Mouse (Mus musculus) MEL (cell line): ENCODE data around the gene Sipa1l1. TPM values are rescaled to one million over a fixed set of nuclear protein-coding genes. Genes with fewer than 3 reads are reported as not detected.

Source experiments
- DNase-seq: peaks from one replicate; pipeline ENCODE4 v3.0.0; 2011; ENCODE audit warnings: low read depth, low spot score
- H3K27ac ChIP-seq: 2 replicates; pipeline ENCODE4 v1.5.1; 2012; ENCODE audit warnings: low read depth, mild to moderate bottlenecking, control low read depth, low read length, moderate library complexity; ENCODE audit not compliant: control insufficient read depth
- H3K27me3 ChIP-seq, 2 experiments: fragments of 150-350 bp in 1 of 2; sonication (generic) in 1 of 2; 2 replicates each; pipeline ENCODE4 v1.6.1; 2012; ENCODE audit warnings: low read length in 2 of 2, mild to moderate bottlenecking in 2 of 2, improper control_type of control experiment in 1 of 2, moderate library complexity in 1 of 2; ENCODE audit not compliant: insufficient read depth in 2 of 2, control insufficient read depth in 1 of 2
- H3K36me3 ChIP-seq, 2 experiments: 2 replicates each; pipeline ENCODE4 v1.6.1; 2012 to 2014; ENCODE audit warnings: low read length in 2 of 2, improper control_type of control experiment in 1 of 2, inconsistent platforms in 1 of 2, mild to moderate bottlenecking in 1 of 2; ENCODE audit not compliant: insufficient read depth in 2 of 2, control insufficient read depth in 1 of 2
- H3K4me1 ChIP-seq, 2 experiments: fragments of 150-350 bp in 1 of 2; sonication (generic) in 1 of 2; 2 replicates each; pipeline ENCODE4 v1.6.1; 2012; ENCODE audit warnings: low read length in 2 of 2, improper control_type of control experiment in 1 of 2, mild to moderate bottlenecking in 1 of 2; ENCODE audit not compliant: insufficient read depth in 2 of 2, control insufficient read depth in 1 of 2
- H3K4me3 ChIP-seq, 2 experiments: fragments of 150-350 bp in 1 of 2; sonication (generic) in 1 of 2; 2 replicates each; pipeline ENCODE4 v1.5.1; 2012; ENCODE audit warnings: low read depth in 2 of 2, low read length in 2 of 2, mild to moderate bottlenecking in 2 of 2, moderate library complexity in 2 of 2, control low read depth in 1 of 2, improper control_type of control experiment in 1 of 2; ENCODE audit not compliant: control insufficient read depth in 1 of 2, insufficient read depth in 1 of 2
- H3K79me2 ChIP-seq: 2 replicates; pipeline ENCODE4 v1.6.1; 2012; ENCODE audit warnings: mild to moderate bottlenecking, low read length, moderate library complexity; ENCODE audit not compliant: control insufficient read depth, poor library complexity, insufficient read depth
- H3K9ac ChIP-seq: 2 replicates; pipeline ENCODE4 v1.6.1; 2012; ENCODE audit warnings: low read depth, mild to moderate bottlenecking, control low read depth, low read length, moderate library complexity; ENCODE audit not compliant: control insufficient read depth, poor library complexity, severe bottlenecking
- H3K9me3 ChIP-seq: fragments of 150-350 bp; sonication (generic); replicated peaks from 2 replicates; pipeline ENCODE4 v1.6.1; 2012; ENCODE audit warnings: mild to moderate bottlenecking, low read length, improper control_type of control experiment, moderate library complexity; ENCODE audit not compliant: insufficient read depth
- CHD1 ChIP-seq: IDR thresholded peaks from 2 replicates; pipeline ENCODE4 v1.6.1; 2012; ENCODE audit warnings: low read depth, mild to moderate bottlenecking, inconsistent platforms, low read length, improper control_type of control experiment
- CHD2 ChIP-seq: IDR thresholded peaks from 2 replicates; pipeline ENCODE4 v1.6.1; 2011; ENCODE audit warnings: low read length, improper control_type of control experiment
- E2F4 ChIP-seq: IDR thresholded peaks from 2 replicates; pipeline ENCODE4 v1.6.1; 2011; ENCODE audit warnings: low read depth, low read length, improper control_type of control experiment, borderline replicate concordance
- ETS1 ChIP-seq: IDR thresholded peaks from 2 replicates; pipeline ENCODE4 v1.6.1; 2012; ENCODE audit warnings: low read depth, mild to moderate bottlenecking, inconsistent platforms, low read length, improper control_type of control experiment, moderate library complexity
- GABPA ChIP-seq: IDR thresholded peaks from 2 replicates; pipeline ENCODE4 v1.6.1; 2012; ENCODE audit warnings: low read depth, mild to moderate bottlenecking, inconsistent platforms, low read length, improper control_type of control experiment, moderate library complexity
- JUND ChIP-seq: IDR thresholded peaks from 2 replicates; pipeline ENCODE4 v1.6.1; 2011; ENCODE audit warnings: low read depth, mild to moderate bottlenecking, improper control_type of control experiment, low read length
- MAFK ChIP-seq: IDR thresholded peaks from 2 replicates; pipeline ENCODE4 v1.6.1; 2011; ENCODE audit warnings: low read depth, mild to moderate bottlenecking, low read length, improper control_type of control experiment, borderline replicate concordance
- MAX ChIP-seq: IDR thresholded peaks from 2 replicates; pipeline ENCODE4 v1.6.1; 2011; ENCODE audit warnings: low read length, improper control_type of control experiment
- MEF2A ChIP-seq: IDR thresholded peaks from 2 replicates; pipeline ENCODE4 v1.6.1; 2014; ENCODE audit warnings: low read depth, mild to moderate bottlenecking, inconsistent platforms, low read length, improper control_type of control experiment; ENCODE audit not compliant: poor library complexity, insufficient replicate concordance, severe bottlenecking; ENCODE audit errors: extremely low read depth
- MXI1 ChIP-seq: IDR thresholded peaks from 2 replicates; pipeline ENCODE4 v1.6.1; 2011; ENCODE audit warnings: mild to moderate bottlenecking, low read depth, low read length, improper control_type of control experiment
- MYC ChIP-seq: IDR thresholded peaks from 2 replicates; pipeline ENCODE4 v1.6.1; 2011; ENCODE audit warnings: low read depth, mild to moderate bottlenecking, low read length, improper control_type of control experiment, moderate library complexity
- NELFE ChIP-seq: IDR thresholded peaks from 2 replicates; pipeline ENCODE4 v1.6.1; 2011; ENCODE audit warnings: low read depth, low read length, improper control_type of control experiment
- POLR2A ChIP-seq, 2 experiments: IDR thresholded peaks; 2 replicates each; pipeline ENCODE4 v1.6.1; 2011 to 2012; ENCODE audit warnings: low read length in 2 of 2, mild to moderate bottlenecking in 2 of 2, control low read depth in 1 of 2, improper control_type of control experiment in 1 of 2, low read depth in 1 of 2, moderate library complexity in 1 of 2; ENCODE audit not compliant: control insufficient read depth in 1 of 2, insufficient read depth in 1 of 2, poor library complexity in 1 of 2
- SMC3 ChIP-seq: IDR thresholded peaks from 2 replicates; pipeline ENCODE4 v1.6.1; 2011; ENCODE audit warnings: low read depth, low read length, improper control_type of control experiment
- TBP ChIP-seq: IDR thresholded peaks from 2 replicates; pipeline ENCODE4 v1.8.0; 2011; ENCODE audit warnings: low read depth, low read length, improper control_type of control experiment
- UBTF ChIP-seq: IDR thresholded peaks from 2 replicates; pipeline ENCODE4 v1.6.1; 2012; ENCODE audit warnings: low read depth, mild to moderate bottlenecking, inconsistent platforms, low read length, improper control_type of control experiment, moderate library complexity, borderline replicate concordance; ENCODE audit not compliant: insufficient read depth
- USF1 ChIP-seq: IDR thresholded peaks from 2 replicates; pipeline ENCODE4 v1.6.1; 2014; ENCODE audit warnings: low read depth, mild to moderate bottlenecking, inconsistent platforms, low read length, improper control_type of control experiment, moderate library complexity
- ZKSCAN1 ChIP-seq: IDR thresholded peaks from 2 replicates; pipeline ENCODE4 v1.6.1; 2012; ENCODE audit warnings: low read depth, mild to moderate bottlenecking, inconsistent platforms, low read length, improper control_type of control experiment, moderate library complexity
- ZNF384 ChIP-seq: IDR thresholded peaks from 2 replicates; pipeline ENCODE4 v1.6.1; 2012; ENCODE audit warnings: low read depth, mild to moderate bottlenecking, inconsistent platforms, low read length, improper control_type of control experiment
- polyA plus RNA-seq, 2 experiments: library from polyadenylated mRNA; stranded (reverse) in 1 of 2; unstranded in 1 of 2; fragments of >175 nt in 1 of 2; fragments of >200 nt in 1 of 2; gene quantifications; 2 replicates each; pipeline versions ENCODE4 v1.2.1 to v1.2.4; 2012; ENCODE audit warnings: low replicate concordance in 2 of 2, low read depth in 1 of 2; ENCODE audit not compliant: insufficient read length in 2 of 2, insufficient read depth in 1 of 2, missing spikeins in 1 of 2
- total RNA-seq: library from RNA; depleted of rRNA; stranded (reverse); fragments of 300-350 nt; gene quantifications from 2 replicates; pipeline ENCODE4 v1.2.3, GENCODE M21; 2012

Sipa1l1 gene
- total and polyA plus RNA-seq, 3 experiments, result 18.1 to 42.7 (median 19.3) TPM

DNA sequence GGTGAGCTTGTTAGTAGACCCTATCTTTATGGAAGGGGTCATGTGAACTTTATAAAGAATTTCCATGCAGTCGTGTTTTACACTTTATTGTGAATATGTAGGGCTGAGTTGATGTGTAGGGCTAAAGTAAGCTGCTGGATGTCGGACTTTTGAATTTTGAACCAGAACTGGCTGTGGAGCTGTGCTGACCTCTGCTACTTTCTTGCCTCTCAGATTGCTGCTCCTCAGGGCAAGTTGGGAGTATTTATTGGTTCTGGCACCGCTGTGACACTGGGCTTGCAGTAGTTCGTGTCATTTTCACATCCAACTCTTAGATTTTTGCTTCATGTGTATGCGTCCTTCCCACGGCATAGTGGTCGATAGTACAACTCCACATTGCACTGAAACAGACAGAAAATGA is 49.1 kb downstream of the Sipa1l1 start:
- no peak overlapping the region for H3K9ac ChIP-seq
- H3K4me1 ChIP-seq, result peaks cover 6 to 26% of the 10 kb centered on the region in 2 experiments
- no peaks in the 10 kb centered on the region for H3K9me3 ChIP-seq
- H3K79me2 ChIP-seq, result peaks cover 3% of the 10 kb centered on the region; the same call in 1 of the 2 replicates
- DNase-seq, result no peak
- H3K27me3 ChIP-seq, result no peaks in the 10 kb centered on the region
- peaks cover 0 to 8% of the 10 kb centered on the region in 2 experiments; a peak in 2 of 4 replicates for H3K36me3 ChIP-seq
- no peak overlapping the region for H3K4me3 ChIP-seq
- TF ChIP-seq MAX, result no peak
- no peak for TF ChIP-seq E2F4
- no peak for TF ChIP-seq CHD2
- no peak for TF ChIP-seq CHD1
- no peak for TF ChIP-seq USF1
- no peak for TF ChIP-seq SMC3
- no peak for TF ChIP-seq NELFE
- no peak for TF ChIP-seq ZNF384
- no peak for TF ChIP-seq ZKSCAN1
- no peak for TF ChIP-seq JUND
- TF ChIP-seq POLR2A (IDR thresholded peaks at IDR 0.05; ENCODE audit: control insufficient read depth in 1 of 2, insufficient read depth in 1 of 2, low read depth in 1 of 2, low read length in 2 of 2, poor library complexity in 1 of 2), result no peak
- TF ChIP-seq GABPA, result no peak
- TF ChIP-seq TBP, result no peak
- TF ChIP-seq ETS1, result no peak
- TF ChIP-seq MYC, result no peak
- TF ChIP-seq MXI1, result no peak
- no peak for TF ChIP-seq MEF2A
- TF ChIP-seq, all 39 proteins: peak for 0
- no peak overlapping the region for H3K27ac ChIP-seq

DNA sequence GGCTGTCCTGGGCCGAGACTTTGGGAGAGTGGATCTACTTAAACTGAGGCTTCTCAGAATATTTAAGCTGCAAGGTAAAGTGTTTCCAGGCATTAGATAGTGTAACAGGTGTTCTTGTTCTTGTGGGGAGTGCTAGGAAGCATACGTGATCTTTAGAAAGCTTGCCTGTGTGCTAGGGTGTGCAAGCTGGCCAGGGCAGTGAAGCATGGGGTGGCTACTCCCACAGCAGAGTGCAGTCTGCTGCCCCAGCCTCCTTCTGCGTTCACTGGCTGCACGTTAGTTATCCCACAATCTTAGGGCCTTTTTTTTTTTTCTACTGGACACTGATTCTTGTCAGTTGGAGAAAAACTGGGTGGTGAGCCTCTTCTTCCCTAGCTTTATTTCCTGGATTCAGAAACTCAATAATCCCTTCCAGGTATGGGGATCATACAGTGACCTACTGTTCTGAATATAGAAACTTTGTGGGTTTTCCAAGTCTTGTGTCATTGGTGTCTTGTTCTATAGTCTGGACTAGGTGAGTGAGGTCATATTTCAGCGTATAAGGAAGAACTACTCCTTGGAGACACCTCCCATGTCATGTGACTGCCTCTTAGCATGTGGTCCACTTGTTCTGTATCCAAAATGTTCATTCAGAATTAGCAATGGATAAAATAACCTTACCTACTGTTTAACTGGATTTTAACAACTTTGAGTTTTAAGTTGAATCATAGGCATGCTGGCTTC is 51.4 kb downstream of the Sipa1l1 start:
- Histone ChIP-seq H3K27ac (no peak overlapping the region), H3K9ac (no peak overlapping the region), H3K79me2 (peaks cover 5% of the 10 kb centered on the region), H3K27me3 (no peaks in the 10 kb centered on the region), H3K9me3 (no peaks in the 10 kb centered on the region), H3K4me3 (no peak overlapping the region), H3K4me1 (peaks cover 22 to 35% of the 10 kb centered on the region in 2 experiments), H3K36me3 (peaks cover 0 to 23% of the 10 kb centered on the region in 2 experiments; a peak in 2 of 4 replicates)
- DNase-seq, result no peak
- TF ChIP-seq UBTF (no peak), USF1 (peak; percentile 54), ZNF384 (0 out of 2 replicates have a peak, but pooled peaks have one; percentile 8), MAFK (no peak), MYC (no peak)
